Comparison of ENCODE assay signal across 34 mouse cellular contexts in the genomic region with DNA sequence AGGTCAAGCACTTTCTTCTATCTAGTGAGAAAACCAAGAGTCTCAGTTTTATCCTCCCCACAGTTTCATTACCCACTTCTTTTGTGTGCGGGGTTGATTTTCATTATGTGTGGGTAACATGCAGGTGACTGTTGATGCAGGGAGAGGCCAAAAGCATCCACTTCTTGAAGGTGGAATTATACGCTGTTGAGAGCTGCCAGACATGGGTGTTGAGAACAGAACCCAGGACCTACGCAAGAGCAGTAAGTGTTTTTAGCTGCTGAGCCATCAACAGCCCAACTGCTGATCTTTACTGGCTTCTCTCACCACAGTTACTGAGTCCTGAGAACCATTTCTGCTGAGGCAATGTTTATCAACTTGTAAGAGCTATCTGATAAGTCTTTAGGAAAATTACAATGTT.
"Had no signal": no experiment of that assay in that cellular context is flagged by ENCODE, and none has a peak within 500 bp of the region (broad histone marks: within the 10 kb centered on the region; RNA-seq: fewer than 3 reads in every experiment).

No protein-coding gene starts in this region.

- H3K27ac ChIP-seq: heart, embryonic 10.5 days; heart, embryonic 13.5 days; heart, embryonic 15.5 days; hindbrain, embryonic 10.5 days; hindbrain, embryonic 12.5 days; hindbrain, embryonic 15.5 days; hindbrain, postnatal 0 days; intestine, embryonic 15.5 days; kidney, embryonic 15.5 days; kidney, postnatal 0 days; layer of hippocampus, adult 2 months had no signal

- H3K36me3 ChIP-seq: heart, embryonic 10.5 days; heart, embryonic 12.5 days; heart, embryonic 13.5 days; heart, embryonic 15.5 days; hindbrain, embryonic 10.5 days; hindbrain, embryonic 12.5 days; hindbrain, embryonic 13.5 days; hindbrain, embryonic 15.5 days; intestine, embryonic 15.5 days; kidney, embryonic 15.5 days had no signal

- H3K9me3 ChIP-seq: heart, embryonic 10.5 days; heart, embryonic 12.5 days; heart, embryonic 13.5 days; heart, embryonic 15.5 days; hindbrain, embryonic 10.5 days; hindbrain, embryonic 12.5 days; hindbrain, embryonic 13.5 days; hindbrain, embryonic 15.5 days; intestine, embryonic 15.5 days; kidney, embryonic 15.5 days had no signal

- H3K4me3 ChIP-seq: heart, embryonic 10.5 days; heart, embryonic 12.5 days; heart, embryonic 13.5 days; heart, embryonic 15.5 days; hindbrain, embryonic 10.5 days; hindbrain, embryonic 12.5 days; hindbrain, embryonic 13.5 days; hindbrain, embryonic 15.5 days; intestine, embryonic 15.5 days; kidney, embryonic 15.5 days; layer of hippocampus, adult 2 months had no signal

- H3K9ac ChIP-seq: heart, embryonic 12.5 days; heart, embryonic 13.5 days; heart, embryonic 15.5 days; hindbrain, embryonic 12.5 days; hindbrain, embryonic 13.5 days; hindbrain, embryonic 14.5 days; hindbrain, embryonic 15.5 days; intestine, embryonic 15.5 days; kidney, embryonic 15.5 days had no signal

- ATAC-seq: hindbrain, embryonic 16.5 days; hindbrain, postnatal 0 days; inflammation-experienced regulatory T-cells, adult 6 months; intestine, embryonic 15.5 days; intestine, embryonic 16.5 days; intestine, postnatal 0 days had no signal

- DNase-seq: heart, postnatal 14 days; heart, postnatal 36 days; heart, postnatal 4 days; kidney, adult 11 months; kidney, adult 18-20 months; kidney, adult 2 months; kidney, adult 8-10 months; kidney, adult 9 months; kidney, postnatal 10 days; kidney, postnatal 14 days; kidney, postnatal 25 days; kidney, postnatal 36 days; kidney, postnatal 4 days; layer of hippocampus, adult 9-11 months; layer of hippocampus, postnatal 36 days had no signal

- H3K4me2 ChIP-seq: heart, embryonic 11.5 days; heart, embryonic 12.5 days; heart, embryonic 13.5 days; heart, embryonic 15.5 days; hindbrain, embryonic 12.5 days; hindbrain, embryonic 13.5 days; hindbrain, embryonic 14.5 days; hindbrain, embryonic 15.5 days; intestine, embryonic 15.5 days; kidney, embryonic 15.5 days had no signal

- H3K27me3 ChIP-seq: heart, embryonic 12.5 days; heart, embryonic 13.5 days; heart, embryonic 15.5 days; hindbrain, embryonic 12.5 days; hindbrain, embryonic 13.5 days; hindbrain, embryonic 15.5 days; intestine, embryonic 15.5 days; kidney, embryonic 15.5 days had no signal

- H3K4me1 ChIP-seq: heart, embryonic 10.5 days; heart, embryonic 12.5 days; heart, embryonic 13.5 days; heart, embryonic 15.5 days; hindbrain, embryonic 10.5 days; intestine, embryonic 15.5 days; kidney, embryonic 15.5 days had no signal
